Mouse (Mus musculus): ENCODE data around the gene Msmb.
"Not testable (repeated sequence)": the region's sequence is repeated elsewhere in the genome, so short reads cannot be mapped to it uniquely, and the experiment has no call there.

The Msmb gene

GRCm38 (mm10) chr14:32175310-32175709 is 33.5 kb downstream of the Msmb start:
- in situ Hi-C loops (cut with MboI; ENCODE audit: low sequenced_read_pairs), result no loop called here

- in situ Hi-C loops (cut with MboI; ENCODE audit: low sequenced_read_pairs), result not testable (repeated sequence)
Observed at GRCm38 (mm10) chr14:32176590-32176989, 34.8 kb downstream of the Msmb start.

GRCm38 (mm10) chr14:32179393-32180195 is 37.8 kb downstream of the Msmb start:
- in situ Hi-C loops (cut with MboI; ENCODE audit: low sequenced_read_pairs), result no loop called here

GRCm38 (mm10) chr14:32180861-32181260 is 39.0 kb downstream of the Msmb start:
- in situ Hi-C loops (cut with MboI; ENCODE audit: low sequenced_read_pairs), result no loop called here

GRCm38 (mm10) chr14:32183846-32184245 is 42.0 kb downstream of the Msmb start:
- in situ Hi-C loops (cut with MboI; ENCODE audit: low sequenced_read_pairs), result no loop called here

- in situ Hi-C loops (cut with MboI; ENCODE audit: low sequenced_read_pairs), result no loop called here
Observed at GRCm38 (mm10) chr14:32190627-32191391, 49.0 kb downstream of the Msmb start.

GRCm38 (mm10) chr14:32191926-32192325 is 50.1 kb downstream of the Msmb start:
- in situ Hi-C loops (cut with MboI; ENCODE audit: low sequenced_read_pairs), result no loop called here

- in situ Hi-C loops (cut with MboI; ENCODE audit: low sequenced_read_pairs), result no loop called here
Observed at GRCm38 (mm10) chr14:32192437-32192836, 50.6 kb downstream of the Msmb start.

- in situ Hi-C loops (cut with MboI; ENCODE audit: low sequenced_read_pairs), result not testable (repeated sequence)
Observed at GRCm38 (mm10) chr14:32193557-32193956, 51.7 kb downstream of the Msmb start.

GRCm38 (mm10) chr14:32201354-32201753 is 59.5 kb downstream of the Msmb start:
- in situ Hi-C loops (cut with MboI; ENCODE audit: low sequenced_read_pairs), result no loop called here

GRCm38 (mm10) chr14:32201791-32202451 is 60.1 kb downstream of the Msmb start, which contains the start of the genes Timm23 and Parg:
Gene Timm23, minus strand, starts transcription at chr14:32201898.
Gene Parg, plus strand, starts transcription at chr14:32201949.
- in situ Hi-C loops (cut with MboI; ENCODE audit: low sequenced_read_pairs), result no loop called here

Data from CH12F3 (cell line).